Mouse (Mus musculus) ES-E14 (cell line): ENCODE results near the gene Sla2. TPM values are rescaled to one million over a fixed set of nuclear protein-coding genes. Genes with fewer than 3 reads are reported as not detected.
A peak's percentile ranks its signal among the peaks of the same experiment; 100 is the strongest.
"Not testable (repeated sequence)": the region's sequence is repeated elsewhere in the genome, so short reads cannot be mapped to it uniquely, and the experiment has no call there.

Experiments
- DNase-seq: peaks from one replicate; pipeline ENCODE4 v3.0.0-alpha.2; 2013; ENCODE audit warnings: low read depth, low spot score
- H3K27ac ChIP-seq: 2 replicates; pipeline ENCODE4 v1.5.1; 2012; ENCODE audit warnings: low read depth, mild to moderate bottlenecking, low read length, moderate library complexity, mixed read lengths; ENCODE audit not compliant: poor library complexity, insufficient read depth, severe bottlenecking
- H3K36me3 ChIP-seq: 2 replicates; pipeline ENCODE4 v1.6.1; 2012; ENCODE audit warnings: mild to moderate bottlenecking, low read length, moderate library complexity, mixed read lengths; ENCODE audit not compliant: control insufficient read depth, poor library complexity, insufficient read depth, severe bottlenecking
- H3K4me1 ChIP-seq, 2 experiments: fragments of 150-350 bp in 1 of 2; sonication (generic) in 1 of 2; 2 replicates each; pipeline ENCODE4 v1.6.1; 2012; ENCODE audit warnings: low read length in 2 of 2, mild to moderate bottlenecking in 1 of 2, mixed read lengths in 1 of 2; ENCODE audit not compliant: control insufficient read depth in 2 of 2, insufficient read depth in 2 of 2, poor library complexity in 1 of 2
- H3K4me3 ChIP-seq, 2 experiments: fragments of 150-350 bp in 1 of 2; sonication (generic) in 1 of 2; 2 replicates each; pipeline ENCODE4 v1.5.1; 2012; ENCODE audit warnings: low read length in 2 of 2, low read depth in 1 of 2, mild to moderate bottlenecking in 1 of 2, mixed read lengths in 1 of 2; ENCODE audit not compliant: insufficient read depth in 1 of 2, poor library complexity in 1 of 2, severe bottlenecking in 1 of 2
- H3K9ac ChIP-seq: 2 replicates; pipeline ENCODE4 v1.6.1; 2012; ENCODE audit warnings: low read depth, mild to moderate bottlenecking, low read length, mixed read lengths; ENCODE audit not compliant: poor library complexity, insufficient read depth, severe bottlenecking
- H3K9me3 ChIP-seq: fragments of 150-350 bp; sonication (generic); 2 replicates; pipeline ENCODE4 v1.6.1; 2012; ENCODE audit warnings: low read depth, mild to moderate bottlenecking, low read length; ENCODE audit not compliant: control insufficient read depth, insufficient read depth
- CHD2 ChIP-seq: IDR thresholded peaks from 2 replicates; pipeline ENCODE4 v1.6.1; 2014; ENCODE audit warnings: mild to moderate bottlenecking, low read depth, low read length, inconsistent platforms
- HCFC1 ChIP-seq: IDR thresholded peaks from 2 replicates; pipeline ENCODE4 v1.6.1; 2012; ENCODE audit warnings: low read length, inconsistent platforms, borderline replicate concordance; ENCODE audit not compliant: insufficient read depth
- MAFK ChIP-seq: IDR thresholded peaks from 2 replicates; pipeline ENCODE4 v1.6.1; 2014; ENCODE audit warnings: mild to moderate bottlenecking, low read depth, low read length, inconsistent platforms; ENCODE audit not compliant: insufficient read depth
- ZC3H11A ChIP-seq: IDR thresholded peaks from 2 replicates; pipeline ENCODE4 v1.6.1; 2012; ENCODE audit warnings: low read depth, mild to moderate bottlenecking, inconsistent platforms, low read length, borderline replicate concordance
- ZNF384 ChIP-seq: IDR thresholded peaks from 2 replicates; pipeline ENCODE4 v1.6.1; 2012; ENCODE audit warnings: low read depth, low read length, inconsistent platforms
- in situ Hi-C, 2 experiments: fragments of 600-800 bp; cut with MboI; formaldehyde crosslinking; loops; one replicate each; pipeline ENCODE4 v1.15.1; 2025; ENCODE audit warnings: low sequenced_read_pairs in 2 of 2, inconsistent platforms in 1 of 2; ENCODE audit not compliant: unreplicated experiment in 2 of 2
- total RNA-seq: library from RNA; depleted of rRNA; stranded (reverse); fragments of 300-350 nt; gene quantifications from 2 replicates; pipeline ENCODE4 v1.2.3, GENCODE M21; 2012

Gene Sla2
- total RNA-seq, 1 experiment = 5.3 TPM

DNA sequence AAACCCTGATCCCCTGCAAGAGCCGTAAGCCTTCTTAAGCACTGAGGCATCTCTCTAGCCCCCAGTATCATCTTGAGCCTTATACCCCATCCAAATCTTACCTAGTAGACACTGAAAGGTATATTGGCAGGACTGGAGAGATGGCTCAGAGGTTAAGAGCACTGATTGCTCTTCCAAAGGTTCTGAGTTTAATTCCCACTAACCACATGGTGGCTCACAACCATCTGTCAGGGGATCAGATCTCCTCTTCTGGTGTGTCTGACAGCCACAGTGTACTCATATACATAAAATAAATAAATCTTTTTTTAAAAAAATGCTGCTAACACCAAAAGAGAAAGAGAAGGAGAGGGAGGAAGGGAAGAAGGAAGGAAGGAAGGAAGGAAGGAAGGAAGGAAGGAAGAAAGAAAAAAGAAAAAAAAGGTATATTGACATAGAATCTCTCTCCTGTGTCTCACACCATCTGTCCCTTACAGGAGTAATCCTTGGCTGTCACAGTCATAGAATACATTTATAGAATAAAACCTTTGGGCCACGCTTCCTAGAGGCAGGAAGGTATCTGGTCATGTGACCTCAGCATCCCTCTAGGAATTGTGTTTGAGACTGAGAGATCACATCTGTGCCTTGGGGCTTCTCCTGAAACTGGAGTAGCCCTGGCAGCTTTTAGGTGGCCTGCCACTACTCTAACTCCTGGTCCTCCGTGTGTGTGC, 29.6 kb upstream of the Sla2 start:
- Histone ChIP-seq H3K9me3 (no peaks in the 10 kb centered on the region), H3K9ac (no peak overlapping the region), H3K4me1 (no peaks in the 10 kb centered on the region), H3K36me3 (no peaks in the 10 kb centered on the region), H3K27ac (no peak overlapping the region), H3K4me3 (no peak overlapping the region)
- no peak for DNase-seq
- TF ChIP-seq ZC3H11A (no peak), CHD2 (no peak), HCFC1 (no peak), ZNF384 (no peak), MAFK (no peak)
- in situ Hi-C loops = no loop called here

DNA sequence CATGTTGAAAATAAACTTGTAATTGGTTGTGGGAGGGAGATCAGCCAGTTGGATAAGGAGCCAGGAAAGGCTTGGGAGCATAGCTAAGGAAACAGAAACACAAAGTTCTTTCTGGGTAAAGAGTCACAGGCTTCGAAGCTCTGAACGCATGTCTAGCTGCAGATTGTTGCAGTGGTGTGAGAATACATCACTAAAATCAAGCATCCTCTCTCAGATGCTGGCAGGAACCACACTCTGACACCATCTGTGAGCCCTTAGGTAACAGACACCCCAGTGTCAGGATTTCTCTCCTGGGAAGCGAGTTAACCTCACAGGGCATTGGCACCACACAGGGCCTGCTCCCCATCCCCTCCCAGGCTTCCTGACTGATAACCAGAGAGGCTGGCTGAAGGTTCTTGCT, 28.6 kb upstream of the Sla2 start:
- DNase-seq = no peak
- Histone ChIP-seq H3K4me1 (no peaks in the 10 kb centered on the region), H3K36me3 (no peaks in the 10 kb centered on the region), H3K9ac (no peak overlapping the region), H3K27ac (no peak overlapping the region), H3K9me3 (no peaks in the 10 kb centered on the region), H3K4me3 (no peak overlapping the region)
- no peak for TF ChIP-seq ZNF384
- no peak for TF ChIP-seq CHD2
- no peak for TF ChIP-seq ZC3H11A
- TF ChIP-seq HCFC1 = no peak
- no peak for TF ChIP-seq MAFK
- in situ Hi-C loops = no loop called here

DNA sequence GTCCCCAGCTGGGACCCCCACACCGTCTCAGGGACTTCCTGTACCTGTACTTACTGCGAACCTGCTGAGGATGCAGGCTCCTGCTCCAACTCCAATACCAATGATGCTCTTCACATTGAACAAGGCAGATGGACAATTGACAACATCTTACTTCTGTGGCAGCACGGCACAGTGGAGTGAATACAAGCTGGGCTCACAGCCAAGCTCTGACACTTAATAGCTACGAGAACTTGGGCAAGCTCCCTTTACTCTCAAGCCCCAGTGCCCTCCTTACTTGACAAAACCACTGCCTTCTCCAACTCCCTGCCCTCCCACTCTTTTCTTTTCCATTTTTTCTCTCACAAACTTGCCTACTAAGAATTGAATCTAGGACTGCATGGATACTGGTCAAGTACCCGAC, 26.2 kb upstream of the Sla2 start:
- in situ Hi-C loops = no loop called here
- no peak for DNase-seq

DNA sequence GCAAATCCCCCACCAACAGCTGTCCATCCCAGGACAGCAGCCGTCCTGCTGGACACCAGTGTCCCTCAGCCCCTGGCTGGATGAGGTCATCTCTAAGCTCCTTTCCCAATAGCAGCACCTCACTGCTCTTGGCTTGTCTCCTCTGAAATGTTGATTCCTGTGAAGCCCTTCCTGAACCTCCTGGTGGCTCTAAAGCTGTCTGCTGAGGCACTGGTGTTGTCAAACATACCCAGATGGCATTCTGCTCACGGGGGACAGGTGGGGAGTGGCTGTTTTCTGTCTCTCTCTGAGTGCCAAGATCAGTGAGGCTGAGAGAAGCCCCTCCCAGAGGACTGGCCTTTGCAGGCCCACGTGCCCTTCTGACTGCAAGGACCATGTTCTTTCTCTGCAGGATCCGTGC, 18.9 kb upstream of the Sla2 start:
- H3K27ac ChIP-seq, in situ Hi-C loops, DNase-seq, H3K9me3 ChIP-seq, H3K4me3 ChIP-seq, H3K4me1 ChIP-seq, H3K9ac ChIP-seq, H3K36me3 ChIP-seq: not testable (repeated sequence)

More for the DNA sequence above, 26.2 kb upstream of the Sla2 start:
- no peak overlapping the region for H3K4me3 ChIP-seq
- no peaks in the 10 kb centered on the region for H3K36me3 ChIP-seq
- H3K4me1 ChIP-seq = no peaks in the 10 kb centered on the region
- H3K27ac ChIP-seq = no peak overlapping the region
- TF ChIP-seq MAFK (no peak), ZC3H11A (no peak), HCFC1 (no peak), ZNF384 (no peak), CHD2 (no peak)
- no peak overlapping the region for H3K9ac ChIP-seq
- no peaks in the 10 kb centered on the region for H3K9me3 ChIP-seq

DNA sequence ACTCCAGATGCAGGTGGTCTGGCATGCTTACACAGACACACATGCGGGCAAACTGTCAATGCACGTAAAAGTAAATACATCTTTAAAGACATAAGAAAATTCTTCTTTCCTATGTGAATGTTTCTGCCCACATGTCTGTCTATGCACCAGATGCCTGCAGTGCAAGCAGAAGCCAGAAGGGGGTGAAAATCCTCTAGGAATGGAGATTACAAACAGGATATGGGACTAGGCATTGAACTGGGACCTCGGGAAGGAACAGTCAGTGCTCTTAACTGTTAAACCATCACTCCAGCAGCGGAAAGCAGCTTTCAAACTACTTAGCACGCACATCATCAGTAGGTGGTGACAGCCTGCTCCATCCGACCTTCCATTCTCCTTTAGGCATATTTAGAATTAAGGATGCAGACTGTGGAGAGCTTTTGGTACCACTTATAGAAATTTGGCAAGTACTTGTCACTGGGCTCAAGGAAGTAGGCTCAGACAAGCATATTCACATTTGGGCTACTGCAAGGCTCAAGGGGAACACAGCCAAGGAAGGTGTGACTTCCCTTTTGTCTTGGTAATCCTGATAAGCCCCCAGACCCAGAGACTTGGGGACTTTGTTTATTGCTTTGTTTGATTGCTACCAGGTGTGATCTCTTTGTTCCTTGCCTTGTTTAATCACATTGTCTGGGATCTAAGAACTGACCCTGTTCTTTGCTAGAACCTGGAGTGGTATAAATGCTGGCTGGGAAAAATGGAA, 18.2 kb upstream of the Sla2 start:
- TF ChIP-seq ZC3H11A = peak; percentile 49; the same call in 1 of the 2 replicates
- TF ChIP-seq HCFC1 = no peak
- no peak for TF ChIP-seq ZNF384
- TF ChIP-seq CHD2 = no peak
- Histone ChIP-seq H3K9ac (no peak overlapping the region), H3K36me3 (no peaks in the 10 kb centered on the region), H3K9me3 (no peaks in the 10 kb centered on the region), H3K4me1 (no peaks in the 10 kb centered on the region), H3K4me3 (no peak overlapping the region), H3K27ac (no peak overlapping the region)
- in situ Hi-C loops = no loop called here
- DNase-seq = peak; percentile 22
